Mouse (Mus musculus) liver, embryonic 15.5 days (tissue): ENCODE measurements around the gene Nrxn2. TPM values are rescaled to one million over a fixed set of nuclear protein-coding genes. Genes with fewer than 3 reads are reported as not detected.

Experiments used
- ATAC-seq: fragments of 200-750 bp; cut with Nextera tagmentation; 2 replicates; pipeline ENCODE4 v1.8.0; 2017; ENCODE audit warnings: moderate number of reproducible peaks, mild to moderate bottlenecking, moderate library complexity; ENCODE audit not compliant: insufficient read depth
- H3K27ac ChIP-seq: fragments of 300-500 bp; sonication (generic); replicated peaks from 2 replicates; pipeline ENCODE4 v1.5.1; 2015; ENCODE audit warnings: mild to moderate bottlenecking, inconsistent platforms
- H3K27me3 ChIP-seq: fragments of 300-500 bp; sonication (generic); 2 replicates; pipeline ENCODE4 v1.6.1; 2015; ENCODE audit warnings: mild to moderate bottlenecking, inconsistent platforms
- H3K36me3 ChIP-seq: fragments of 300-500 bp; sonication (generic); replicated peaks from 2 replicates; pipeline ENCODE4 v1.6.1; 2015; ENCODE audit warnings: moderate library complexity, mild to moderate bottlenecking, inconsistent platforms
- H3K4me1 ChIP-seq: fragments of 300-500 bp; sonication (generic); replicated peaks from 2 replicates; pipeline ENCODE4 v1.6.1; 2015; ENCODE audit warnings: inconsistent platforms
- H3K4me2 ChIP-seq: fragments of 300-500 bp; sonication (generic); 2 replicates; pipeline ENCODE4 v1.6.1; 2015; ENCODE audit warnings: moderate library complexity, mild to moderate bottlenecking, inconsistent platforms
- H3K4me3 ChIP-seq: fragments of 300-500 bp; sonication (generic); replicated peaks from 2 replicates; pipeline ENCODE4 v1.5.1; 2015; ENCODE audit warnings: mild to moderate bottlenecking, inconsistent platforms
- H3K9ac ChIP-seq: fragments of 300-500 bp; sonication (generic); 2 replicates; pipeline ENCODE4 v1.6.1; 2015; ENCODE audit warnings: moderate library complexity, mild to moderate bottlenecking, inconsistent platforms
- H3K9me3 ChIP-seq: fragments of 300-500 bp; sonication (generic); replicated peaks from 2 replicates; pipeline ENCODE4 v1.6.1; 2016; ENCODE audit warnings: inconsistent platforms
- WGBS: fragments of 180-500 bp; shearing (Covaris S2); methylation state at CpG from one replicate; pipeline ENCODE4 v1.1.7; 2015; ENCODE audit warnings: mixed read lengths; ENCODE audit not compliant: insufficient replicate concordance; 5-methylcytosine and 5-hydroxymethylcytosine counted together
- polyA plus RNA-seq: library from polyadenylated mRNA; unstranded; fragments of >200 nt; fragmentation: Nextera tagmentation; extraction: Ambion mirVana; gene quantifications from 2 replicates; pipeline ENCODE4 v1.2.1, GENCODE M21; 2015

Gene Nrxn2
- 0.39 and 0.51 TPM in 2 replicates for polyA plus RNA-seq

- WGBS: under 1% methylated on average over 44 of the region's 46 CpGs
- peaks cover 74% of the 10 kb centered on the region for H3K27me3 ChIP-seq
- no peak within 1 kb of the TSS for H3K27ac ChIP-seq
- H3K4me1 ChIP-seq: peaks cover 15% of the 10 kb centered on the region
- H3K4me3 ChIP-seq: peak within 1 kb of the TSS; percentile 48
- H3K36me3 ChIP-seq: no peaks in the 10 kb centered on the region
- H3K9ac ChIP-seq: no peak within 1 kb of the TSS
- H3K4me2 ChIP-seq: peak within 1 kb of the TSS; percentile 76
- no peaks in the 10 kb centered on the region for H3K9me3 ChIP-seq
- peak; percentile 68 for ATAC-seq
These were observed at the start of gene Nrxn2 for GRCm38 (mm10) chr19:6418233-6418879. TSS of gene Nrxn2 (plus strand) at chr19:6418731.

DNA sequence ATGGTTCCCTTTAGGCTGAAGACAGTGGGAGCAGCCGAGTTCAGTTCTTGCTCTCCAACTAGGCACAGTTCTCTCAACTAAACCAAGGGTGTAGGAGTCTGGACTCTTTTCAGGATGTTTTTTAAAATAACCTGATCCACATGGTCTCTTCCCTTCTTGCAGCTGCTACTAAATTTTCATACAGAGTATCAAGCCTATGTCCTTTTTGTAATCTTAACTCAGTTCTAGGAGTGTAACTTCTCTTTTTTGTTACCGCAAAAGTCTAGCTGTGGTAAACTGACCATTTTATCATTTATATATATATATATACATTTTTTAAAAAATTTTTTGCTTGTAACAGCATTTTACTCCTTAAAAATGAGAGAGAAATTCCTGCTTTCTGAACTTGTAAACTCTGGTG is 48.4 kb upstream of the Nrxn2 start:
- Histone ChIP-seq H3K4me1 (peaks cover 13% of the 10 kb centered on the region), H3K4me3 (no peak overlapping the region), H3K4me2 (no peak overlapping the region), H3K9me3 (no peaks in the 10 kb centered on the region), H3K9ac (no peak overlapping the region), H3K27me3 (no peaks in the 10 kb centered on the region), H3K27ac (no peak overlapping the region), H3K36me3 (peaks cover 98% of the 10 kb centered on the region)
- ATAC-seq: no peak
- 84% methylated on average over 2 of the region's 2 CpGs for WGBS

GRCm38 (mm10) chr19:6372433-6372832 is 46.1 kb upstream of the Nrxn2 start:
- Histone ChIP-seq H3K27me3 (no peaks in the 10 kb centered on the region), H3K9ac (no peak overlapping the region), H3K36me3 (peaks cover 99% of the 10 kb centered on the region), H3K4me2 (no peak overlapping the region), H3K4me1 (no peaks in the 10 kb centered on the region; the same call in 1 of the 2 replicates), H3K27ac (no peak overlapping the region; the same call in 1 of the 2 replicates), H3K4me3 (no peak overlapping the region), H3K9me3 (no peaks in the 10 kb centered on the region)
- no peak for ATAC-seq
- 92% methylated on average over 3 of the region's 3 CpGs for WGBS

- Histone ChIP-seq H3K4me3 (no peak overlapping the region), H3K36me3 (peaks cover 99% of the 10 kb centered on the region), H3K9ac (no peak overlapping the region), H3K27ac (no peak overlapping the region), H3K9me3 (no peaks in the 10 kb centered on the region), H3K4me2 (no peak overlapping the region), H3K27me3 (no peaks in the 10 kb centered on the region), H3K4me1 (no peaks in the 10 kb centered on the region)
- 0 out of 2 replicates have a peak, but pooled peaks have one; percentile 16 for ATAC-seq
- 60% methylated on average over 12 of the region's 12 CpGs for WGBS
These were observed 44.8 kb upstream of the Nrxn2 start for GRCm38 (mm10) chr19:6373539-6374400.

DNA sequence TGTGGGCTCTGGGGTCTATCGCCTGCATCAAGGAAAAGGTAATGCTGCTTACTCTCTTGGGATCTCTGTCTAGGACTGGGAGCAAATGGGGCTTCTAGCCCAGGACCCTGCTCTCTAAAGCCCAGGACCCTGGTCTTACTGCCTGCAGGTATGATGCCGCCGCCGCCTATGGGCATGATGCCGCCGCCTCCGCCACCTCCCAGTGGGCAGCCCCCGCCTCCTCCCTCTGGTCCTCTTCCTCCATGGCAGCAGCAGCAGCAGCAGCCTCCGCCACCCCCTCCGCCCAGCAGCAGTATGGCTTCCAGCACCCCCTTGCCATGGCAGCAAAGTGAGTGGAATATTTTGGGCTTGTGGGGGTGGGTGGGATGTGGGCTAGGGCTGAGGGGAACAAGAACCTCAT is 44.0 kb upstream of the Nrxn2 start:
- Histone ChIP-seq H3K36me3 (peaks cover 99% of the 10 kb centered on the region), H3K9me3 (no peaks in the 10 kb centered on the region), H3K9ac (no peak overlapping the region), H3K27me3 (no peaks in the 10 kb centered on the region), H3K4me2 (no peak overlapping the region), H3K4me3 (no peak overlapping the region), H3K27ac (no peak overlapping the region), H3K4me1 (no peaks in the 10 kb centered on the region)
- no peak for ATAC-seq
- WGBS: 97% methylated on average over 10 of the region's 10 CpGs

DNA sequence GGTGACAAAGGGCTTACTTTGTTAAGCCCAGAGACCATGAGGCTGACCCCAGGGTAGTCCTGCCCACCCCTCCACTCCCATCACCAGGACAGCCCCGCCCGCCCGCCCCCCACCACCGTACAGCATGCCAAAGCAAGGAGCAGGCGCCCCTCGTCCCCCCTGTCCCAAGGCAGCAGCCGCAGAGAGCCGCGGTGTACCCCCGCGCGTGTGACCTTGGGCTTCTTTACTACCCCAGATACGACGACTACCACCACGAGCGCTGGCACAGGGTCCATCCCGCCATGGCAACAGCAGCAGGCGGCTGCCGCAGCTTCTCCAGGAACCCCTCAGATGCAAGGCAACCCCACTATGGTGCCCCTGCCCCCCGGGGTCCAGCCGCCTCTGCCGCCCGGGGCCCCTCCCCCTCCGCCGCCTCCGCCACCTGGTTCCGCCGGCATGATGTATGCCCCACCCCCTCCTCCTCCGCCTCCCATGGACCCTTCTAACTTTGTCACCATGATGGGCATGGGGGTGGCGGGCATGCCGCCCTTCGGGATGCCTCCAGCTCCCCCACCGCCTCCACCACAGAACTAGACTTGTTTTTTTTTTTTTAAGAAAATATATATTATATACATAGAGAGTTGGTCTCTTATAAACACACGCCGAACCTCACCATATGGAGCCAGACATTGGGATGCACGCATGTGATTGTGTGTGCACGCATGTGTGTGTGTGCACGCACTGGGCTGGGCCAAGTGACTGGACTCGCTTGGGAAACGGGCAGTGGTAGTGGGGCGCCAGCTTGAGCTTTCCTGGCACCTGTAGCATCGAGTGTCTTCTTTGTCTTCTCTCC is 42.9 kb upstream of the Nrxn2 start:
- 91% methylated on average over 42 of the region's 42 CpGs for WGBS
- H3K9me3 ChIP-seq: no peaks in the 10 kb centered on the region
- ATAC-seq: no peak
- H3K4me2 ChIP-seq: no peak overlapping the region
- no peak overlapping the region for H3K4me3 ChIP-seq
- H3K4me1 ChIP-seq: no peaks in the 10 kb centered on the region
- H3K27ac ChIP-seq: no peak overlapping the region
- peaks cover 97% of the 10 kb centered on the region for H3K36me3 ChIP-seq
- H3K9ac ChIP-seq: no peak overlapping the region
- H3K27me3 ChIP-seq: no peaks in the 10 kb centered on the region

- WGBS: 80% methylated on average over 14 of the region's 14 CpGs
These were observed 42.3 kb upstream of the Nrxn2 start for GRCm38 (mm10) chr19:6376255-6376564.

DNA sequence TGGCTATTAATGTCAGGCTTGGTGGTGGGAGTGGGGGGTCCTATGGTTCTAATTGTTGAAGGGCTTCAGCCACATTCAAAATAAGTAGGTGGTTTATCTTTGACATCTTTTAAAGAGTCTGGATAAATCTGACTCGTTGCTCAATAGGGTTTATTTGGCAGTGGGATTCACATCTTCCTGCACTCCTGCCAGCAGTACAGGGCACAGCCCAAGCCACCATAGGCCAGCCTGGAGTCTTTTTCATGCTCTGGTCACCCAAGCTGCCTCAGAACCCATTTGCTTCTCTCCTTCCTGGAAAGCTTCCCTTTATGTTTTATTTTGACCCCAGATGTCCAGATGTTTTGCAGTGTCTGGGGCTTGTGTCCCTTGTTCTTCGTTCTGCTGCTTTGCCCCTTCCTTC is 41.9 kb upstream of the Nrxn2 start:
- 79% methylated on average over 2 of the region's 2 CpGs for WGBS
- H3K9ac ChIP-seq: no peak overlapping the region
- no peaks in the 10 kb centered on the region for H3K27me3 ChIP-seq
- H3K4me1 ChIP-seq: no peaks in the 10 kb centered on the region
- H3K27ac ChIP-seq: no peak overlapping the region
- H3K4me3 ChIP-seq: no peak overlapping the region
- no peak for ATAC-seq
- H3K9me3 ChIP-seq: no peaks in the 10 kb centered on the region
- H3K4me2 ChIP-seq: no peak overlapping the region
- peaks cover 89% of the 10 kb centered on the region for H3K36me3 ChIP-seq

More at GRCm38 (mm10) chr19:6376255-6376564, 42.3 kb upstream of the Nrxn2 start:
- H3K4me1 ChIP-seq: no peaks in the 10 kb centered on the region
- no peaks in the 10 kb centered on the region for H3K9me3 ChIP-seq
- H3K27me3 ChIP-seq: no peaks in the 10 kb centered on the region
- H3K36me3 ChIP-seq: peaks cover 93% of the 10 kb centered on the region
- H3K27ac ChIP-seq: no peak overlapping the region
- H3K4me2 ChIP-seq: no peak overlapping the region
- H3K4me3 ChIP-seq: no peak overlapping the region
- ATAC-seq: no peak
- H3K9ac ChIP-seq: no peak overlapping the region

- H3K36me3 ChIP-seq: peaks cover 80% of the 10 kb centered on the region
- 85% methylated on average over 11 of the region's 11 CpGs for WGBS
- no peak overlapping the region for H3K27ac ChIP-seq
- no peaks in the 10 kb centered on the region for H3K4me1 ChIP-seq
- H3K9me3 ChIP-seq: no peaks in the 10 kb centered on the region
- H3K9ac ChIP-seq: no peak overlapping the region
- no peak overlapping the region for H3K4me2 ChIP-seq
- no peak overlapping the region for H3K4me3 ChIP-seq
- no peaks in the 10 kb centered on the region for H3K27me3 ChIP-seq
- no peak for ATAC-seq
These were observed 41.0 kb upstream of the Nrxn2 start for GRCm38 (mm10) chr19:6377327-6378040.

GRCm38 (mm10) chr19:6380411-6381166 is 37.9 kb upstream of the Nrxn2 start:
- Histone ChIP-seq H3K9ac (no peak overlapping the region), H3K36me3 (peaks cover 49% of the 10 kb centered on the region), H3K27ac (no peak overlapping the region), H3K27me3 (no peaks in the 10 kb centered on the region), H3K4me2 (no peak overlapping the region), H3K4me3 (no peak overlapping the region), H3K4me1 (no peaks in the 10 kb centered on the region), H3K9me3 (no peaks in the 10 kb centered on the region)
- WGBS: 84% methylated on average over 9 of the region's 9 CpGs
- no peak for ATAC-seq
